Mouse (Mus musculus) limb, embryonic 14.5 days (tissue): ENCODE measurements at regions not wholly inside any gene's neighbourhood (a gene's known extent, or its start where the extent isn't known, plus 50 kb on each side); places are given as distances from the start of the nearest gene placed in this dataset.

ENCODE experiments used
- ATAC-seq: fragments of 200-750 bp; cut with Nextera tagmentation; 2 replicates; pipeline ENCODE4 v1.8.0; 2017; ENCODE audit warnings: low read depth, moderate number of reproducible peaks, moderate TSS enrichment; ENCODE audit not compliant: low FRiP score
- DNase-seq: peaks from one replicate; pipeline ENCODE4 v3.0.0-alpha.2; 2015; ENCODE audit warnings: low spot score
- H3K27ac ChIP-seq: fragments of 300-500 bp; sonication (generic); replicated peaks from 2 replicates; pipeline ENCODE4 v1.5.1; 2014; ENCODE audit warnings: low read depth, mild to moderate bottlenecking, low read length, moderate library complexity, mixed read lengths
- H3K27me3 ChIP-seq: fragments of 300-500 bp; sonication (generic); 2 replicates; pipeline ENCODE4 v1.6.1; 2014; ENCODE audit warnings: low read length, mixed read lengths; ENCODE audit not compliant: control insufficient read depth, insufficient read depth
- H3K36me3 ChIP-seq: fragments of 300-500 bp; sonication (generic); 2 replicates; pipeline ENCODE4 v1.6.1; 2014; ENCODE audit warnings: mild to moderate bottlenecking, low read length, moderate library complexity, mixed read lengths; ENCODE audit not compliant: control insufficient read depth, insufficient read depth
- H3K4me1 ChIP-seq: fragments of 300-500 bp; sonication (generic); 2 replicates; pipeline ENCODE4 v1.6.1; 2014; ENCODE audit warnings: antibody characterized with exemption, low read length, mixed read lengths; ENCODE audit not compliant: control insufficient read depth, insufficient read depth
- H3K4me2 ChIP-seq: fragments of 300-500 bp; sonication (generic); replicated peaks from 2 replicates; pipeline ENCODE4 v1.6.1; 2014; ENCODE audit warnings: low read depth, mild to moderate bottlenecking, low read length, moderate library complexity; ENCODE audit not compliant: severe bottlenecking
- H3K4me3 ChIP-seq: fragments of 300-500 bp; sonication (generic); replicated peaks from 2 replicates; pipeline ENCODE4 v1.5.1; 2014; ENCODE audit warnings: low read length
- H3K9ac ChIP-seq: fragments of 300-500 bp; sonication (generic); 2 replicates; pipeline ENCODE4 v1.6.1; 2014; ENCODE audit warnings: mild to moderate bottlenecking, low read depth, low read length, moderate library complexity; ENCODE audit not compliant: severe bottlenecking
- H3K9me3 ChIP-seq: fragments of 300-500 bp; sonication (generic); 2 replicates; pipeline ENCODE4 v1.6.1; 2016; ENCODE audit warnings: low read length; ENCODE audit not compliant: control insufficient read depth
- POLR2A ChIP-seq: fragments of 200-500 bp; IDR thresholded peaks from 2 replicates; pipeline ENCODE4 v1.8.0; 2012; ENCODE audit warnings: inconsistent platforms, mild to moderate bottlenecking, moderate library complexity, borderline replicate concordance; ENCODE audit not compliant: insufficient read depth, insufficient read length; ENCODE audit errors: extremely low read depth
- WGBS: fragments of 180-500 bp; shearing (Covaris S2); extraction: QIAGEN DNeasy Blood & Tissue Kit; methylation state at CpG from one replicate; pipeline ENCODE4 v1.1.7; 2014; 5-methylcytosine and 5-hydroxymethylcytosine counted together

DNA sequence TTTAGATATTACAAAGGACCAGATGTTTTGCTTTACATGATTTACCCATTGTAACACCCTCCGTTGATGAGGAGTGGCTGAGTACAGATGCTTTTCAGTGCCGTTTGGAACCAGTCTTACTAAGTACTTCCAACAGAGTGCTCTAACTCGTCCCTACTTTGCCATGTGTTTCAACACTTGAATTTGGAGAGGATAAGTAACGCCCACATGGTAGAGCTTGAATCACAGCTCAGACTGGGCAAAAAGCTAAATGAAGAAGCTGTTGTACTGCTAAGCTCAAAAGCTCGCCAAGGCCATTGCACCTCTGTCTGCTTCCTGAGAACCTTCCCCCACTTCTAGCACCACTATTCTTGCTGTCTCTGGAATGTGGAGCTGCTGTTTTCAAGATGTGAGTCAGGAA lies 471.1 kb downstream of the Nfib start:
- Histone ChIP-seq H3K9me3 (peaks cover 13% of the 10 kb centered on the region; the same call in 1 of the 2 replicates), H3K27me3 (no peaks in the 10 kb centered on the region), H3K4me2 (no peak overlapping the region), H3K4me3 (no peak overlapping the region), H3K36me3 (no peaks in the 10 kb centered on the region), H3K27ac (no peak overlapping the region), H3K9ac (no peak overlapping the region), H3K4me1 (no peaks in the 10 kb centered on the region)
- ATAC-seq (no peak), DNase-seq (no peak)
- no peak for TF ChIP-seq POLR2A
- 54% methylated on average over 5 of the region's 5 CpGs for WGBS

DNA sequence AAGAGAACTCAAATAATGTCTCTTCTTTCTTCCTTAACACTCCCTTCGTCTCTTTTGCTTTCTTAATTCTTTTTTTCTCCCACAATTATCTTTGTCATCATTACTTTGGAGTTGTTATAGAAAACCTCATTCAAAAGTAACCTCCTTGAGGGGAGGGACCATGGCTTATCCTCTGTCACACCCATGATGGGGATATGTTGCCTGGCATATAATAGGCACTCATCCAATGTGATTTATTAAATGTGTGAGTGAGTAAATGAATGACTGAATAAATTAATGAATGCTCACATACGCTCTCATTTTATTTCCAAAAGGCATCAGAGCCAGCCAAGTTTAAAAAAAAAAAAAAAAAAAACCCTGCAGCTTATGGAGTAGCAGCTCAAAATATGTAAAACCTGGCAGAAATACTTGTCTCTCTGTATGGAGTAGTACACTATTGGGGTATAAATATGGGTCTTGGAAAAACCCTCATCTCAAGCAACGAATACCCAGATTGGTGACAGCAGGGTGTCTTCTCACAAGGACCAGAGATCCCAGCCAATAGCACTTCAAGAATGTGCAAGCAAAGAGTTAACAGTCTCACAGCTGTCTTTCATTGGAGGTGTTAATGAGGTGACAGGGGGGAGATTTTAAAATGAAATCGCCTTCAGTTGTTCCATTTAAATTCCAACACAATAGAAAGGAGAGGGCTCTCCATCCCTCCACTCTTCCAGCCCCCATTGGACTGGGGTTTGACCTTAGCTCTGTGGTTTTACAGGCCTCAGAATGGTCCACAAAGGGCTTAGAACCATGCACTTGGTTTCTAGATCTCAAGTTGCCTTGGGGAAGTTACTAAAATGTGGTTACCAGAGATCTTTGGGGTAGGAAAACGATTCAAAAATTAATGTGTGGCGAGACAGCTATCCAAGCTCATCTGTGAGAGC lies 479.1 kb downstream of the Nfib start:
- no peak overlapping the region for H3K9ac ChIP-seq
- H3K9me3 ChIP-seq: no peaks in the 10 kb centered on the region
- H3K4me2 ChIP-seq: no peak overlapping the region
- WGBS: 33% methylated on average over 6 of the region's 6 CpGs
- peaks cover 27% of the 10 kb centered on the region for H3K4me1 ChIP-seq
- no peaks in the 10 kb centered on the region for H3K36me3 ChIP-seq
- no peaks in the 10 kb centered on the region for H3K27me3 ChIP-seq
- H3K27ac ChIP-seq: peak overlapping the region; percentile 52; the same call in 1 of the 2 replicates
- ATAC-seq (peak; percentile 89), DNase-seq (peak; percentile 65)
- no peak overlapping the region for H3K4me3 ChIP-seq
- no peak for TF ChIP-seq POLR2A

DNA sequence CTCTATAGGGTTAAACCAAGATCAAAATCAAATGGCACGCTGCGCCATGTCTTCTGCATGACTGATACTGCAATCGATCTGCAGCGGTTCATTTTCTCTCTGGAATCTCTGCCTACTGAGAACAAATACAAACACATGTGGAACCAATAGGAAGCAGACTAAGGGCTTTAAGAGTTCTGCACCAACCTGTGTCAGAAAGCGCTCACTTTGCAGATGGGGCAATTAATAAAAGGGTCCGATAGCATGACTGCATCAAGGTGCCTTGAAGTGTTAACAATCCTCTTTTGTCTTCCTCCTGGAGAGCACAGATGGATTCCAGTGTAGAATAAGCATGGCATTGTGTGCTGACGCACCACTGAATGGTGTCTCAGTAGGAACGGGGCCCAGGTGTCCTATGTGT lies 484.8 kb downstream of the Nfib start:
- H3K4me3 ChIP-seq: no peak overlapping the region

DNA sequence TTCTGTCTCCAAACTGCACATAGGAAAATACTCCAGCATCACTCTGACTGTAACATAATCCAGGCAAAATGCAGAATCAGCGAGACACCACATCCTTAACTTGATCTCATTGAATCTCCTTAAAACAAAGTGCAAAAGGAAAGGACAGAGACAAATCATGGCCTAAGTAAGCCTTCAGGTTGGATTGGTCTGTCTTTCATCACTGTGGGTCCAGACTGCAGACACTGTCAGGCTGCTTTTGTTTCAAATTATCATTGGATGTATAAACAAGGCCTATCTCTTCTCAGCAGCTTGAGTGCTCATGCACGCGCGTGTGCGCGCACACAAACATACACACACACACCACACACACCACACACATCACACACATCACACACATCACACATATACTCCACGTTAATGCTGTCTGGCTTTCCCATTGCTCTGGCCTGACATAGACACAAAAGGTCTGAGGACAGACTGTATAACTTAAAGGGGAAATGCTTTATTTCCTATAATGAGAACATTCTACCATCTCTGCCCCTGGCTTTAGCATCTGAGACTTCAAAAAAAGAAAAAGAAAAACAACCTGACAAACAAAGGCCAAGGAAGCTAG lies 485.3 kb downstream of the Nfib start:
- no peaks in the 10 kb centered on the region for H3K36me3 ChIP-seq
- no peak overlapping the region for H3K4me2 ChIP-seq
- no peak overlapping the region for H3K9ac ChIP-seq
- H3K27me3 ChIP-seq: no peaks in the 10 kb centered on the region
- H3K9me3 ChIP-seq: no peaks in the 10 kb centered on the region
- TF ChIP-seq POLR2A: no peak
- DNase-seq (no peak), ATAC-seq (no peak)
- WGBS: 71% methylated on average over 7 of the region's 7 CpGs
- H3K4me1 ChIP-seq: peaks cover 31% of the 10 kb centered on the region
- peak overlapping the region; percentile 48 for H3K27ac ChIP-seq
- H3K4me3 ChIP-seq: no peak overlapping the region

More for the DNA sequence above, 484.8 kb downstream of the Nfib start:
- no peaks in the 10 kb centered on the region for H3K27me3 ChIP-seq
- DNase-seq (no peak), ATAC-seq (no peak)
- TF ChIP-seq POLR2A: no peak
- H3K9ac ChIP-seq: no peak overlapping the region
- H3K9me3 ChIP-seq: no peaks in the 10 kb centered on the region
- H3K4me1 ChIP-seq: peaks cover 36% of the 10 kb centered on the region
- no peaks in the 10 kb centered on the region for H3K36me3 ChIP-seq
- WGBS: 31% methylated on average over 8 of the region's 8 CpGs
- no peak overlapping the region for H3K27ac ChIP-seq
- no peak overlapping the region for H3K4me2 ChIP-seq

DNA sequence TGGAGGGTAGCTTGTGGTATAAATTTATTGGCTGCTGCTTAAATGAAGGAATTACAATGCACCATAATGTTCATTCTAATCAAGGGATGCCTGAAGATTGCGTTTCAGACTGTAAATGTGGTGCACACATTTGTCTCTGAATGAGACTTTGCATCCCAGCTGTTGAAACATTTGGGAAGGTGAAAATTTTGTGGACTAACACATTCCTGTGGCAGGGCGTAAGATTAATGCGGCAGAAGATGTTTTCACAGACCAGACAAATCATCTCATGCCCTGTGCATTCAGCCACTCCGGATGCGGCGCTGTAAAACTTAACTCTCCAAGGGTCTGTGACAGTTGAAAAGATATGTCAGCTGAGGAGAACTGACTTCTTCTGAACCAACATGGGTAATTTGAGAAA lies 486.9 kb downstream of the Nfib start:
- ATAC-seq (no peak), DNase-seq (no peak)
- H3K36me3 ChIP-seq: no peaks in the 10 kb centered on the region
- peaks cover 28% of the 10 kb centered on the region for H3K4me1 ChIP-seq
- no peaks in the 10 kb centered on the region for H3K9me3 ChIP-seq
- no peak overlapping the region for H3K4me2 ChIP-seq
- TF ChIP-seq POLR2A: no peak
- H3K27ac ChIP-seq: no peak overlapping the region
- H3K27me3 ChIP-seq: no peaks in the 10 kb centered on the region
- H3K9ac ChIP-seq: no peak overlapping the region
- no peak overlapping the region for H3K4me3 ChIP-seq
- 58% methylated on average over 6 of the region's 6 CpGs for WGBS
